Mouse (Mus musculus) liver, adult 2 months (tissue): ENCODE data around the gene Scd3. TPM values are rescaled to one million over a fixed set of nuclear protein-coding genes. Genes with fewer than 3 reads are reported as not detected.

Source experiments
- DNase-seq: peaks from one replicate; pipeline ENCODE4 v3.0.0-alpha.2; 2011; ENCODE audit warnings: low read depth, low spot score; ENCODE audit errors: extremely low read depth
- H3K27ac ChIP-seq: fragments of 200-500 bp; replicated peaks from 2 replicates; pipeline ENCODE4 v1.5.1; 2012; ENCODE audit warnings: low read depth, mild to moderate bottlenecking, control low read depth, inconsistent platforms, low read length; ENCODE audit not compliant: insufficient read depth
- H3K27me3 ChIP-seq: fragments of 200-500 bp; 2 replicates; pipeline ENCODE4 v1.6.1; 2012; ENCODE audit warnings: mild to moderate bottlenecking, moderate library complexity, low read length, inconsistent platforms; ENCODE audit not compliant: control insufficient read depth, insufficient read depth
- H3K36me3 ChIP-seq: fragments of 200-500 bp; 2 replicates; pipeline ENCODE4 v1.6.1; 2012; ENCODE audit warnings: low read length, inconsistent platforms; ENCODE audit not compliant: control insufficient read depth, insufficient read depth
- H3K4me1 ChIP-seq: fragments of 200-500 bp; 2 replicates; pipeline ENCODE4 v1.6.1; 2011; ENCODE audit warnings: low read length; ENCODE audit not compliant: control insufficient read depth, insufficient read depth
- H3K4me3 ChIP-seq: fragments of 200-500 bp; 2 replicates; pipeline ENCODE4 v1.5.1; 2011; ENCODE audit warnings: low read depth, mild to moderate bottlenecking, control low read depth, low read length, moderate library complexity; ENCODE audit not compliant: insufficient read depth
- H3K79me2 ChIP-seq: fragments of 200-500 bp; 2 replicates; pipeline ENCODE4 v1.6.1; 2012; ENCODE audit warnings: inconsistent platforms, mild to moderate bottlenecking, low read length, moderate library complexity; ENCODE audit not compliant: control insufficient read depth, insufficient read depth
- H3K9ac ChIP-seq: fragments of 200-500 bp; 2 replicates; pipeline ENCODE4 v1.6.1; 2012; ENCODE audit warnings: low read depth, mild to moderate bottlenecking, control low read depth, inconsistent platforms, low read length
- CTCF ChIP-seq: fragments of 200-500 bp; IDR thresholded peaks from 2 replicates; pipeline ENCODE4 v1.5.1; 2011; ENCODE audit warnings: low read depth, low read length, control low read depth
- POLR2A ChIP-seq: fragments of 200-500 bp; IDR thresholded peaks from 2 replicates; pipeline ENCODE4 v1.6.1; 2011; ENCODE audit warnings: low read length, control low read depth; ENCODE audit not compliant: insufficient read depth; ENCODE audit errors: extremely low read depth
- WGBS: fragments of 180-500 bp; shearing (Covaris S2); methylation state at CpG from one replicate; pipeline ENCODE4 v1.1.7; 2018; 5-methylcytosine and 5-hydroxymethylcytosine counted together
- polyA plus RNA-seq: library from polyadenylated mRNA; depleted of rRNA; stranded (reverse); fragments of >200 nt; gene quantifications from 2 replicates; pipeline ENCODE4 v1.2.3, GENCODE M21; 2012; rRNA removed
- total RNA-seq: library from RNA; depleted of rRNA; stranded (reverse); fragments of >200 nt; gene quantifications from 2 replicates; pipeline ENCODE4 v1.2.3, GENCODE M21; 2014; rRNA removed

Scd3 gene
- total and polyA plus RNA-seq, 2 experiments = 0.02 TPM; not detected in 1

DNA sequence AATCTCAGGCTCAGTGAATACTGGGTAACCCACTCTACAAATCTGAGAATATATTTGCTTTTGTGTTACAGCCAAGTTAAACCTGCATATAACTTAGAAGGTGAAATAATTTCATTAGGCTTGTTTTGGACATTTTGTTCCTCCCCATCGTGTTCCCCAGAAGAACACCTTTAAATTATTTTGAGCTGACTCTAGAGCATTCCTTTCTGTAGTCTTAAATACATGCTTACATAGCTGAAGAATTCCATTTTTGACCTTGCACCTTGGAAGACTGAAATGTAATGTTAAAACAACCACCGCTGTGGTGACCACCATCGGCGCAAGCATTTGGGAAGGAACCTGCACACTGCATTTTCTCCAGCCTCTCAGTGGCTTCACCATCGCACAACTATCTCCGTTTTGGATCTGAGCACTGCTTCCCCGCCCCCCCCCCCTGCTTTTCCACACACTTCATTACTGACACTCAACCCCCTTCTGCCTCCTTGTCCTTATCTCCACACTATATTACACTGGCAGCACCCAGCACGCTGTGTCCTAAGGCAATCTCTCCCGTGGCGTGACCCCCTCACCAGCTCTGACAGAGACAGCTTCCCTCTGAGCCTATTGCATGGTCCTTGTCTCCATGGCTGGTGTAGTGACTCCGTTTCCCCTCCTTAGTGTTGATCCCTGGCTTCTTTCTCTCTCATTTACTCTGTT is 84.5 kb downstream of the Scd3 start:
- peaks cover 2% of the 10 kb centered on the region; the same call in 1 of the 2 replicates for H3K27me3 ChIP-seq
- H3K36me3 ChIP-seq = no peaks in the 10 kb centered on the region
- H3K9ac ChIP-seq = no peak overlapping the region
- no peaks in the 10 kb centered on the region for H3K79me2 ChIP-seq
- H3K4me1 ChIP-seq = no peaks in the 10 kb centered on the region
- 74% methylated on average over 11 of the region's 11 CpGs for WGBS
- no peak overlapping the region for H3K4me3 ChIP-seq
- no peak overlapping the region for H3K27ac ChIP-seq
- TF ChIP-seq POLR2A = no peak
- no peak for TF ChIP-seq CTCF
- DNase-seq = no peak

DNA sequence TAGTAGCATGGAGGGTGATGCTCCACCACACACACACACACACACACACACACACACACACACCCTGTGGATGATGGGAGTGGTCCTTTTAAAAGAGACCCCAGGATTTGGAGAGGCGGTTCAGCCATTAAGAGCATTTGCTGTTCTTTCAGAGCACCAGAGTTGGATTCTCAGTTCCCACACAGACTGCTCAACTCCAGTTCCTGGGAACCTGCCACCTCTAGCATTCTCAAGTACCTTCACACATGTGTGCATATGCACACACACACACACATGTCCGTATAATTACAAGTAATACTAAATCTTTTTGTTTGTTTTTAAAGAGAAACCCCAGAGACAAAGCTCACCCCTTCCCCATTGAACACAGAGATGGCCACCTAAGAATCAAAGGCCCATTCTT is 89.0 kb downstream of the Scd3 start:
- H3K27ac ChIP-seq = no peak overlapping the region
- no peak overlapping the region for H3K9ac ChIP-seq
- no peak for DNase-seq
- no peaks in the 10 kb centered on the region for H3K79me2 ChIP-seq
- no peaks in the 10 kb centered on the region for H3K36me3 ChIP-seq
- H3K4me3 ChIP-seq = no peak overlapping the region
- H3K27me3 ChIP-seq = no peaks in the 10 kb centered on the region; the same call in 1 of the 2 replicates
- 91% methylated on average over 2 of the region's 2 CpGs for WGBS
- TF ChIP-seq CTCF (no peak), POLR2A (no peak)
- no peaks in the 10 kb centered on the region; the same call in 1 of the 2 replicates for H3K4me1 ChIP-seq

DNA sequence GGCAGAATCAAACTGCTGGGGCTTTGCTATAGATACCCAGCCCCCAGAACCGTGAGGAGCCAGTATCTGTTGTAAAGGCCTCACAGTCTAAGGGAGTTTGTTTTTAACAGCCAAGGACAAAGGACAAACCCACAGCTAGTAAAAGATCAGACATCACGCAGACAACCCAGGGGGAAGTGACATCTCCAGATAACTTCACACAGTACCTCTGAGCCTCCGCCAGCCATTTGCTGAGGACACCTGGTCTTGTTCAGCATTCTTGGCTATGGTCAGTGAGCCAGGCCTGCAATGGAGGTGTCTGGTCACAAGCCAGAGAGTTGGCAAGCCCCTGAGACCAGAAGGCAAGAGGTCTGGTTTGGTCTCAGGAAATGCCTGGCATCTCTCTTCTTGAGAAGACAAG is 89.4 kb downstream of the Scd3 start:
- no peak overlapping the region for H3K9ac ChIP-seq
- no peaks in the 10 kb centered on the region; the same call in 1 of the 2 replicates for H3K27me3 ChIP-seq
- H3K27ac ChIP-seq = no peak overlapping the region
- H3K4me3 ChIP-seq = no peak overlapping the region
- no peak for DNase-seq
- 79% methylated on average over 3 of the region's 3 CpGs for WGBS
- H3K79me2 ChIP-seq = no peaks in the 10 kb centered on the region
- H3K4me1 ChIP-seq = no peaks in the 10 kb centered on the region; the same call in 1 of the 2 replicates
- no peaks in the 10 kb centered on the region for H3K36me3 ChIP-seq
- TF ChIP-seq CTCF (no peak), POLR2A (no peak)

DNA sequence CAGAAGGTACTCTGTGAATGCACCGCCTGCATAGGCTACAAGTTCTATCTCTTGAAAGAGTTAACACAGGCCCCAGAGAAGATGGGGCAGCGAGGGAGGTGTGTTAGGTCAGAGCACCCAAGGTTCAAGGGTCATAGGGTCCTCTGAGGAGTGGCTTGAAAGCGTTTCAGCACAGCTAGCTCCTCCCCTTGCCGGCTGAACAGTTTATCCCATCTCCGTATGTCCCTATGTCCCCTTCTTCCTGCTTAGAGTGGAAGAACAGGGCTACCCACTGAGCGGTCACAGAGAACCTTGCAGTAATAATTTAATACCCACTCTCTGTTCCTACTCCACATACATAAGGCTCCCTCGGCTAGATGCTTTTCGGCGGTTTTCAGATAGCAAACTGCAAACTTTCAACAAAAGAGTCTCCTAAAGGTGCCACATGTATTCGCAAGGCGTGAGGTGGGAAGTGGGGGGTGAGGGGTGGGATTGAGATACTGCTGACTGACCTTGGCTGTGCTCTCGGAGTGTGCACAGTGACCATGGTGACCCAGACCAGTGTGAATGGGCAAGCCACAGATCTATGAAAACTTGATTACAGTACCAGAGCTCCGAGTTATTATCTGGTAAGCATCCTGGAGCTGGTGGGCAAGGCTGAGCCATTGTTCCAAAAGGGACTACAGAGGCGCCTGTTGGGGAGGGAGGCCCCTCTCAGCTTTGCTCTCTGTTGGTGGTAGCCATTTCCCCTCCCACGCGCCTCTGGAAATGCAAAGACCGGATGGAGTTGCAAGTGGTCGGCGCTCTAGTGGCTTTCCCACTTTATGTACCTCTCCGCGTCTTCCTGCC is 90.1 kb downstream of the Scd3 start, which contains the start of gene Scd2:
TSS of gene Scd2 (plus strand) at position 734 of the 828 bp plus-strand sequence.
- peak within 1 kb of the TSS; percentile 33; the same call in 1 of the 2 replicates for H3K27ac ChIP-seq
- H3K36me3 ChIP-seq = no peaks in the 10 kb centered on the region
- 9% methylated on average over 21 of the region's 21 CpGs for WGBS
- peak within 1 kb of the TSS; percentile 26 for H3K9ac ChIP-seq
- no peaks in the 10 kb centered on the region for H3K79me2 ChIP-seq
- no peaks in the 10 kb centered on the region; the same call in 1 of the 2 replicates for H3K27me3 ChIP-seq
- peak; percentile 29 for DNase-seq
- peak within 1 kb of the TSS; percentile 56 for H3K4me3 ChIP-seq
- no peaks in the 10 kb centered on the region; the same call in 1 of the 2 replicates for H3K4me1 ChIP-seq
- TF ChIP-seq POLR2A (no peak), CTCF (no peak)

Other genes starting within 250 kb of the Scd3 start
- 215 and 272 TPM in 2 replicates for gene Cpn1, start 216.7 kb upstream of the Scd3 start, total RNA-seq
- gene Cpn1, start 216.7 kb upstream of the Scd3 start, polyA plus RNA-seq = 336 and 360 TPM in 2 replicates
- gene Cyp2c23, start 174.1 kb upstream of the Scd3 start, total RNA-seq = 233 and 351 TPM in 2 replicates
- 200 and 262 TPM in 2 replicates for gene Cyp2c23, start 174.1 kb upstream of the Scd3 start, polyA plus RNA-seq
- gene Erlin1, start 133.5 kb upstream of the Scd3 start, total RNA-seq = 27.8 and 44.2 TPM in 2 replicates
- 14.2 and 19.0 TPM in 2 replicates for gene Erlin1, start 133.5 kb upstream of the Scd3 start, polyA plus RNA-seq
- gene Chuk, start 95.8 kb upstream of the Scd3 start, total RNA-seq = 104 and 129 TPM in 2 replicates
- gene Chuk, start 95.8 kb upstream of the Scd3 start, polyA plus RNA-seq = 28.7 and 34.7 TPM in 2 replicates
- 12.4 and 14.1 TPM in 2 replicates for gene Cwf19l1, start 67.4 kb upstream of the Scd3 start, total RNA-seq
- 10.8 and 12.0 TPM in 2 replicates for gene Cwf19l1, start 67.4 kb upstream of the Scd3 start, polyA plus RNA-seq
- 16.6 and 17.9 TPM in 2 replicates for gene Bloc1s2, start 56.8 kb upstream of the Scd3 start, total RNA-seq
- 25.4 and 26.2 TPM in 2 replicates for gene Bloc1s2, start 56.8 kb upstream of the Scd3 start, polyA plus RNA-seq
- not detected in 2 replicates for gene Pkd2l1, start 10.8 kb upstream of the Scd3 start, total RNA-seq
- gene Pkd2l1, start 10.8 kb upstream of the Scd3 start, polyA plus RNA-seq = not detected in 2 replicates
- gene Scd2, start 90.4 kb downstream of the Scd3 start, total RNA-seq = 2.2 and 3.9 TPM in 2 replicates
- gene Scd2, start 90.4 kb downstream of the Scd3 start, polyA plus RNA-seq = 2.7 and 2.9 TPM in 2 replicates
- gene Scd4, start 129.8 kb downstream of the Scd3 start, total RNA-seq = 0.09 TPM in 1 of 2 replicates, not detected in the other
- 0.07 TPM in 1 of 2 replicates, not detected in the other for gene Scd4, start 129.8 kb downstream of the Scd3 start, polyA plus RNA-seq
- gene Scd1, start 204.6 kb downstream of the Scd3 start, total RNA-seq = 1,338 and 2,774 TPM in 2 replicates
- 5,589 and 8,115 TPM in 2 replicates for gene Scd1, start 204.6 kb downstream of the Scd3 start, polyA plus RNA-seq